Mouse (Mus musculus) embryo, embryonic 11 days (tissue): ENCODE measurements around the gene Tmem42.

Experiments
- DNase-seq: peaks from one replicate; pipeline ENCODE4 v3.0.0-alpha.2; 2015

The Tmem42 gene

DNA sequence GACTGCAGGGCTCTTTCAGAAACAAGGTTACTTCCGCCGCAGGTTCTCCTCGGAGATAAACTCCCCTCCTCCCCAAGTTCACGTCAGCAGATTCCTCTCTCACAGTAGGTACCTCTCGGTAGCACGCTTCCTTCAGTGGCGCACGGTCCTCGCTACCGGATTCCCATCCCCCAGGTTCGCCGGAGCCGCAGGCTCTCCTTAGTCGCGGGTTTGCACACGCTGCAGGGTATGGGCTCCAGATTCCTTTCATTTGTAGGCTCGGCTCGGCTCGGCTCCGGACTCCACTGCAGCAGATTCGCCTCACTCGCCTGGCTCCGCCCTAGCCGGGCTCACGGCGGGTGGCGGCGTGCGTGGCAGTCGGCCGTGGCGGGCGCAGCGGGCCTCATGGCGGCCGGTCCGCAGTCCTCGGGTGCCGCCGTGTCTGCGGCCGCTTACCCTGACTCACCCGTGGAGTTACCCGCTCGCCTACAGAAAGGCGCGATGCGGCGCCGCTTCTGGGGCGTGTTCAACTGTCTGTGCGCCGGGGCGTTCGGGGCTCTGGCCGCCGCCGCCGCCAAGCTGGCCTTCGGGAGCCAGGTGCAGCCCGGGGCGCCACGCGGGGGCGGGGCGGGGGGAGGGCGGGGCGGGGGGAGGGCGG lies at the start of gene Tmem42:
TSS of gene Tmem42 (plus strand) at position 332 of the 637 bp plus-strand sequence.
- DNase-seq, result peak; percentile 93

DNA sequence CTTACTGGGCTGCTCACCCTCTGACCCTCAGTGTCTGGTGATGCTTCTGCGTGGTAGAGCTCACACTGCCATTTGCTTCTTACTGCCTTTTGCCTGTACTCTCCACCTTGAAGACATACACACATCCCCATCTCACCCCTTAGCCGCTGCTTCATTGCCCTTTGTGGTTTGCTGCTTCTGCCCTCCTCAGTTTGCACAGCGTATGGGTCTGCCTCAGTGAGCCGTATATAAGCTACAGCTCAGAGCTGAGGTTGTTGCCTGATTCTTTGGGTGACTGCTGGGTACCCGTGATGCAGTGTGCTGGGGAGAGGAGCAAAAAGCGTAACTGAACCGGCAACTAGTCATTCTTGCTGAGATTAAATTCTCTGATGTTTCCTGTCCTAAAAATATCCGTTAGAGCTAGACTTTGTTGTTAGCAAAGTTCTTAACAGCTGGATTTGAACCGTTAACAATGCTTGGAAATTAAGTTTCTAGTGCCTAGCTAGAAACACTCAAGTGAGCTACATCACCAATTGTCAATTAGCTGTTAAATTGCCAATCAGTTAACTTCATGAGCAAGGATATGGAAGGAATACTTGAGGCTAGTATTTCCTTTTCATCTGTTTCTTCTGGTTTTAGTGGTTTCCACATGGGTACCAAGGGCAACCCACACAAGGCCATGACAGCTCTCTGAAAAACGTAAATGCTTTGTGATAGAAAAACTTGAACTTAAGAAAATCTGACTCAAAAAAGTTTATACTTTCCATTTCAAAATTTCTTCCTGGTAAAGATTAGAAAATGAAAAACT lies 22.5 kb upstream of the Tmem42 start:
- no peak for DNase-seq

GRCm38 (mm10) chr9:122999193-122999586 lies 21.9 kb upstream of the Tmem42 start:
- no peak for DNase-seq

- no peak for DNase-seq
Measured at GRCm38 (mm10) chr9:123004718-123005117, 16.4 kb upstream of the Tmem42 start.

GRCm38 (mm10) chr9:123006071-123006470 lies 15.1 kb upstream of the Tmem42 start:
- DNase-seq, result peak; percentile 4

DNA sequence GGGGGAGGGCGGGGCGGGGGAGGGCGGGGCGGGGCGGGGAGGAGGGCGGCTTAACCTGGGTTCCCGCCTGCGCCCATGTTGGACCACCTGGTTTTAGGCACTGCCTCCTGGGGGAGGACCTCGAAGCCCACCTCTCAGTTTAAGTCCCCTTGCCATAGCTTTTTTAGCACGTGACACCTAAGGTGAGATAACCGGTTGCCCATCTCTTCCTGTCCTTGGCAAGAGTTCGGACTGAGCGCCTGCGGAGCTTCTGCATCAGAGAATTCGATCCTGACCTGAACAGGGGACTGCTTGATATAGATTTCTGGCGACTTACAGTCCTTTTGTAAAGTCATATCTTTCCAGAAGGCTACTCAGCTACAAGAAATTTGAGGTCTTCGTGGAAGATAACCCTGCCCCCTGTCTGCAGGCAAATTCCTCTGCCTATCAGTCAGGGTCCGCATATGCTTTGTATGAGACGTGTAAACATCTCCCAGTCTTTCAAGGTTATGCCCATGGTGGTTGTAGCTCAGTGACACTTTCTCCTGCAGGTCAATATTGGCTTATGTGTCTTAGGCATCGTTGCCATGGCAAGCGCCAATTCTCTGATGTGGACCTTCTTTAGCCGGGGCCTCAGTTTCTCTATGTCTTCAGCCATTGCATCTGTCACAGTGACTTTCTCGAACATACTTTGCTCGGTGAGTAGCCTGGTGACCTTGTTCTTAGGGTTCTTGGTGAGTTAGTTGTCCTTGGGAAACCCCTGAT lies 682 bp downstream of the Tmem42 start:
- DNase-seq, result no peak

DNA sequence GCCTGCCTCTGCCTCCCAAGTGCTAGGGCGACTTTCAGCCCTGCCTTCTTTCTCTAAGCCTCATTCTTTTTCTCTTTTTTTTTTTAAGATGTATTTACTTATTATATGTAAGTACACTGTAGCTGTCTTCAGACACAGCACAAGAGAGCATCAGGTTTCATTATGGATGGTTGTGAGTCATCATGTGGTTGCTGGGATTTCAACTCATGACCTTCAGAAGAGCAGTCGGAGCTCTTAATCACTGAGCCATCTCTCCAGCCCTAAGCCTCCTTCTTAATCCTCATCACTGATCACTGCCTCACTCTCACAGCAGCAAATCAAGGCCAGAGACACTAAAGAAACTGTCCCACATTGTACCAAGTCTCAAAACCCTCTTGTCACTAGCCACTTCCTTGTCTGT lies 3.1 kb downstream of the Tmem42 start:
- DNase-seq, result no peak

DNA sequence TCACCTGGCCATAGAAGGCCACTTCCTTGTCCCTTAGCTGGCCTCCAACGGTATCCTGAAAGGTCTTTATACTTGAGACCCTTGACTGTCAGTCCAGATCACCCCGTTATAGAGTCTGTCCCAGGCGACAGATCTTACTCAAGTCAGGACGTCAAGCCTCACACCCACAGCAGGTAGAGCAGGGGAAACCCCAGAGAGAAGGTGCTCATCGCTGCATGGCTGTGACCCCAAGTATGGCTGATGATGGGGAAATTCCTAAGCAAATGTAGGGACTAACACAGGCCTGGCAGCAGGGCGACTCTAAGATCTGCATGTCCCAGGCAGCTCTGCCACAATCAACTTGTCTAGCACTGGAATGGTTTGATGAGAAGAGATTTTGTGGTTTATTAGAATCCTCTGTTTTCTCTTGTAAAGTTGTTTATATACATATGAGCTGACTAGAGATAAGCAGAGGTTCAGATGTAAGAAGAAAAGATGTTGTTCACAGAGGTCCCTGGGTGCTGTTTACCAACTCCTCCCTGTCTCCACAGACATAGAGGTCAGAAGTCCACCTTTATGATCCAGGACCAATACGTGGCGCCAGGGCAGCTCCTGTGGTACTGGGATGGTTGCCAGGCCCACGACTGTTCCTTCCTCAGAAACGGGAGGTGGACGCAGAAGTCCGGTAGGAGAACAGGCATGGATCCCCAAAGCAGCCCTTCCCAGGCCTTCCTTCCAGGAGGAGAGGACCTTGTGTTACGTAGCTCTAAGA lies 10.5 kb downstream of the Tmem42 start:
- DNase-seq, result no peak

DNA sequence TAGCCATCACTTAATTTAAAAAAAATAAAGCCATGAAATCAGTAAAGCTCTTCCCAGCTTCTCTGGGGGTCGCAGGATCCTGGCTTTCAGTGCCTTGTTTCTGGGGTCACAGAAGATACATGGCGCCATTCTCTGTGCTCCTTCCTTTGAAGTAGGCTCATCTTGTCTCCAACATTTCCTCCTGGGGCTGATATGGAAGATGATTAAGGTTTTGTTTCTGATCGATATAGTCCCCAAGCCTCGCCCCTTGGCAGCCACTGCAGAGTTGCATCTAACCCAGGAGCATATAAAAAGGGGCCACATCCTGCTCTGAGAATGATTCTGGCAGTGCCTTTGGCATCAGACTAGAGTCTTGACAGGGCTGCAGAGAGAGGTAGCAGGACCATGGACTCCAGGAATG lies 13.3 kb downstream of the Tmem42 start, which contains the start of gene Tgm4:
TSS of gene Tgm4 (plus strand) at position 301 of the 400 bp plus-strand sequence.
- no peak for DNase-seq

- DNase-seq, result no peak
Measured at GRCm38 (mm10) chr9:123047665-123048064, 26.5 kb downstream of the Tmem42 start.

GRCm38 (mm10) chr9:123058724-123059292 lies 37.7 kb downstream of the Tmem42 start:
- no peak for DNase-seq

DNA sequence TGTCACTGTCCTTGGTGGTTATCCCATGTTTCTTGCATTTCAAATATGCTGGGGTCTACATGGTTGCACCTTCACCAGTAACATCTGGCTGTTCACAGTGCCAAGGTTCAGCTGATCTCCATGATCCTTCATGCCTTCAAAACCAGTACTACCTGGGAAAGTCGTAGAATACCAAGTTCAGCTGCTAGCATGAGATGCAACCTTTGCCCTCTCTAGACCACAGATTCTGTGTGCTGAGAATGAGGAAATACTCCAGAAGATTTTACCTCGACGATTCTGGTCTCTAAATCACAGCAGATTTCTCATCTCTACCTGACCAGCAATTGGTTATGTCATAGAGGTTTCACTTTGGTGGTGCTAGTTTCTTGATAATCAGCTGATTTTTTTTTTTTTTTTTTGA lies 39.0 kb downstream of the Tmem42 start:
- DNase-seq, result no peak
